Mouse (Mus musculus) hindbrain, embryonic 10.5 days (tissue): ENCODE data around the gene Pin1rt1. TPM values are rescaled to one million over a fixed set of nuclear protein-coding genes. Genes with fewer than 3 reads are reported as not detected.

Source experiments
- DNase-seq: peaks from one replicate; pipeline ENCODE4 v3.0.0-alpha.2; 2017; ENCODE audit warnings: low spot score
- H3K27ac ChIP-seq: fragments of 300-500 bp; sonication (generic); 2 replicates; pipeline ENCODE4 v1.5.1; 2016; ENCODE audit warnings: mild to moderate bottlenecking, moderate library complexity
- H3K27me3 ChIP-seq: fragments of 300-500 bp; sonication (generic); 2 replicates; pipeline ENCODE4 v1.6.1; 2016; ENCODE audit warnings: mild to moderate bottlenecking; ENCODE audit not compliant: poor library complexity, insufficient read depth, severe bottlenecking
- H3K36me3 ChIP-seq: fragments of 300-500 bp; sonication (generic); 2 replicates; pipeline ENCODE4 v1.6.1; 2016; ENCODE audit warnings: mild to moderate bottlenecking, moderate library complexity
- H3K4me1 ChIP-seq: fragments of 300-500 bp; sonication (generic); replicated peaks from 2 replicates; pipeline ENCODE4 v1.6.1; 2016; ENCODE audit warnings: mild to moderate bottlenecking
- H3K4me3 ChIP-seq: fragments of 300-500 bp; sonication (generic); 2 replicates; pipeline ENCODE4 v1.5.1; 2016; ENCODE audit warnings: mild to moderate bottlenecking, moderate library complexity
- H3K9me3 ChIP-seq: fragments of 300-500 bp; sonication (generic); 2 replicates; pipeline ENCODE4 v1.6.1; 2016; ENCODE audit warnings: mild to moderate bottlenecking, moderate library complexity
- WGBS: fragments of 180-500 bp; shearing (Covaris S2); methylation state at CpG from one replicate; pipeline ENCODE4 v1.1.7; 2016; 5-methylcytosine and 5-hydroxymethylcytosine counted together
- polyA plus RNA-seq: library from polyadenylated mRNA; unstranded; fragments of >200 nt; fragmentation: Nextera tagmentation; extraction: Ambion mirVana; gene quantifications from 2 replicates; pipeline ENCODE4 v1.2.1, GENCODE M21; 2016

Gene Pin1rt1
- polyA plus RNA-seq, 1 experiment from 2014 or later: not detected

GRCm38 (mm10) chr2:104669122-104669804 lies 46.9 kb downstream of the Pin1rt1 start:
- H3K4me1 ChIP-seq: 0 out of 2 replicates have a peak, but pooled peaks cover 3% of the 10 kb centered on the region
- no peaks in the 10 kb centered on the region for H3K27me3 ChIP-seq
- H3K4me3 ChIP-seq: no peak overlapping the region
- no peaks in the 10 kb centered on the region for H3K9me3 ChIP-seq
- peaks cover 45% of the 10 kb centered on the region for H3K36me3 ChIP-seq
- no peak overlapping the region for H3K27ac ChIP-seq
- DNase-seq: no peak
- WGBS: 88% methylated on average over 6 of the region's 6 CpGs

Other genes starting within 250 kb of the Pin1rt1 start
- gene Hipk3, start 221.9 kb downstream of the Pin1rt1 start, polyA plus RNA-seq: 7.0 and 8.4 TPM in 2 replicates
- gene Cstf3, start 125.9 kb downstream of the Pin1rt1 start, polyA plus RNA-seq: 86.4 and 89.8 TPM in 2 replicates
- gene Tcp11l1, start 4.2 kb downstream of the Pin1rt1 start, polyA plus RNA-seq: 54.5 and 64.1 TPM in 2 replicates
- 2.1 and 2.8 TPM in 2 replicates for gene Depdc7, start 26.5 kb upstream of the Pin1rt1 start, polyA plus RNA-seq
- gene Qser1, start 100.4 kb upstream of the Pin1rt1 start, polyA plus RNA-seq: 7.1 and 9.8 TPM in 2 replicates
- 0.54 and 1.7 TPM in 2 replicates for gene Prrg4, start 133.5 kb upstream of the Pin1rt1 start, polyA plus RNA-seq
- 3.9 and 6.3 TPM in 2 replicates for gene Ccdc73, start 151.4 kb upstream of the Pin1rt1 start, polyA plus RNA-seq